Mouse (Mus musculus) small intestine, adult 2 months (tissue): ENCODE measurements at regions not wholly inside any gene's neighbourhood (a gene's known extent, or its start where the extent isn't known, plus 50 kb on each side); places are given as distances from the start of the nearest gene placed in this dataset.

Source experiments
- H3K27ac ChIP-seq: fragments of 200-500 bp; 2 replicates; pipeline ENCODE4 v1.5.1; 2012; ENCODE audit warnings: low read depth, low read length, control low read depth, inconsistent platforms; ENCODE audit not compliant: insufficient read depth
- H3K27me3 ChIP-seq: fragments of 200-500 bp; 2 replicates; pipeline ENCODE4 v1.6.1; 2012; ENCODE audit warnings: mild to moderate bottlenecking, moderate library complexity, low read length, inconsistent platforms; ENCODE audit not compliant: control insufficient read depth, insufficient read depth
- H3K36me3 ChIP-seq: fragments of 200-500 bp; 2 replicates; pipeline ENCODE4 v1.6.1; 2012; ENCODE audit warnings: mild to moderate bottlenecking, low read length, control low read depth, inconsistent platforms; ENCODE audit not compliant: control insufficient read depth, insufficient read depth
- H3K4me1 ChIP-seq: fragments of 200-500 bp; 2 replicates; pipeline ENCODE4 v1.6.1; 2012; ENCODE audit warnings: low read length, inconsistent platforms, mixed read lengths; ENCODE audit not compliant: control insufficient read depth, insufficient read depth, insufficient read length
- H3K4me3 ChIP-seq: fragments of 200-500 bp; 2 replicates; pipeline ENCODE4 v1.5.1; 2012; ENCODE audit warnings: low read depth, mild to moderate bottlenecking, control low read depth, inconsistent platforms, low read length, moderate library complexity
- CTCF ChIP-seq: fragments of 200-500 bp; IDR thresholded peaks from 2 replicates; pipeline ENCODE4 v1.5.1; 2012; ENCODE audit warnings: low read depth, mild to moderate bottlenecking, control low read depth, inconsistent platforms, low read length, moderate library complexity, mixed read lengths; ENCODE audit not compliant: insufficient replicate concordance, insufficient read length; ENCODE audit errors: extremely low read depth
- POLR2A ChIP-seq: fragments of 200-500 bp; IDR thresholded peaks from 2 replicates; pipeline ENCODE4 v1.6.1; 2012; ENCODE audit warnings: low read depth, mild to moderate bottlenecking, control low read depth, inconsistent platforms, low read length, moderate library complexity
- WGBS: fragments of 180-500 bp; shearing (Covaris S2); methylation state at CpG from one replicate; pipeline ENCODE4 v1.1.7; 2018; 5-methylcytosine and 5-hydroxymethylcytosine counted together

DNA sequence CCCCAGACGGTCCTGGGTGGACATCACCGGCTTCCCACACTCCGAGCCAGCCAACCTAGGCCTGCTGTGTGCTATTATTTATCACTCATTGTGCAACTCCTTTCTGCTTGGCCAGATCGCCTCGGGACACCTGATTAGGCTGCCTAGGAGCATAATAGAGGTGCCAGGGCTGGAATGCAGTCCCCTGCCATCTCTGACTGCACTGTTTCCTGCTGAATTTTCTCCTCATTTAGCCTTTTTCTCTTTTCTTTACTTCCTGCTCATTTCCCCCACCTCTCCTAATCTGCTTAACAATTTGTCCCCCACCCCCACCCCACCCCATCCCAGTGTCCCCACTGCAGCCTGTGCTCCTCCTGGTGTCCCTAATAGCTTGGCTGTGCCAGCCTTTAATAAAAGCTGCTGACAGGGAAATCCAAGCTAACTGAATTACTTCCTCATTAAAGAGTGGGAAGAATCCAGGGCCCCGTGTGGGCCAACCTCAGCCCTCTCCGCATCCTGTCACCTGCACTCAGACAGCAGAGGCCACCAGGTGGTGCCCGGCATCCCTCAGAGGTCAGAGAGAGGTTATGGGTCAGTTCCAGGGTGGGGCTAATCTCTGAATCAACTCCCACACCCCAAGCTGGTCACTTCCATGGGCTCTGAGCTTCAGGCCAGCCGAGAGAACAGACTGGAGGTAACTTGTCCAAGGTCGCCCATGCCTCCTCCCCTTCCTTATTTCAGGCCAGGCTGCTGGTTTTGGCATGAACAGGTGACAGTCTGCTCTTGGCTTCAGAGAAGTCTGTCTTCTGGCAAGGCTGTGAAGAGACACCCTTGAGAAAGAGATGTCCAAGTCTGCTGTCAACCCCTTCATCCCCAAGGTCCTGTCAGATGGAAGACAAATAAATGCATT, 269.3 kb upstream of the Sdk2 start:
- TF ChIP-seq POLR2A (no peak), CTCF (no peak)
- Histone ChIP-seq H3K4me1 (no peaks in the 10 kb centered on the region), H3K27me3 (no peaks in the 10 kb centered on the region; the same call in 1 of the 2 replicates), H3K27ac (no peak overlapping the region), H3K4me3 (no peak overlapping the region), H3K36me3 (no peaks in the 10 kb centered on the region)
- WGBS = 45% methylated on average over 10 of the region's 10 CpGs

GRCm38 (mm10) chr11:114331579-114332150, 264.8 kb upstream of the Sdk2 start:
- Histone ChIP-seq H3K4me1 (no peaks in the 10 kb centered on the region), H3K27me3 (no peaks in the 10 kb centered on the region; the same call in 1 of the 2 replicates), H3K4me3 (no peak overlapping the region), H3K36me3 (no peaks in the 10 kb centered on the region), H3K27ac (no peak overlapping the region)
- WGBS = 64% methylated on average over 5 of the region's 5 CpGs
- TF ChIP-seq POLR2A (no peak), CTCF (no peak)

DNA sequence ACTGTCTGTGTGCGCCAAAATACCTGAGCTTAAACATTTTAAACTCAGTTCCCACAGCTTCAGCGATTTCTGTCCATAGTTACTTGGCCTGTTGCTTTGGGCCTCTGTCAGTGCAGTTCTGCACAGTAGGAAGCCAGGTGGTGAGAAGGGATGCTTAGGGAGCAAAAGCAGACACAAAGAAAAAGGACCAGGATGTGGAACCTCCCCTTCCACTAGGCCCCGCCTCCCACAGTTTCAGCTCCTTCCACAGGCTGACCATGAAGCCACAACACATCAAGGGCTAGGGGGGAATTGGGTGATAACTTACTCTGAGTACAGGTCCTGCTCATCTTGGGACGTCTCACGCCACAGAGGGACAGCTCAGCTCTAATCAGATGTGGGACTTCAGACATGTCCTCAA, 263.5 kb upstream of the Sdk2 start:
- TF ChIP-seq CTCF = no peak
- no peak for TF ChIP-seq POLR2A
- Histone ChIP-seq H3K27me3 (no peaks in the 10 kb centered on the region; the same call in 1 of the 2 replicates), H3K27ac (no peak overlapping the region), H3K4me3 (no peak overlapping the region), H3K4me1 (no peaks in the 10 kb centered on the region), H3K36me3 (no peaks in the 10 kb centered on the region)
- WGBS = 83% methylated on average over 5 of the region's 5 CpGs

- TF ChIP-seq POLR2A (no peak), CTCF (no peak)
- no peaks in the 10 kb centered on the region for H3K36me3 ChIP-seq
- H3K27ac ChIP-seq = no peak overlapping the region
- H3K4me1 ChIP-seq = no peaks in the 10 kb centered on the region
- 60% methylated on average over 4 of the region's 4 CpGs for WGBS
- no peak overlapping the region for H3K4me3 ChIP-seq
- H3K27me3 ChIP-seq = no peaks in the 10 kb centered on the region
Measured at GRCm38 (mm10) chr11:114322627-114323026, 255.8 kb upstream of the Sdk2 start.

- Histone ChIP-seq H3K4me1 (no peaks in the 10 kb centered on the region), H3K4me3 (no peak overlapping the region), H3K27me3 (no peaks in the 10 kb centered on the region), H3K36me3 (no peaks in the 10 kb centered on the region), H3K27ac (no peak overlapping the region)
- TF ChIP-seq POLR2A = no peak
- TF ChIP-seq CTCF = no peak
- 76% methylated on average over 12 of the region's 12 CpGs for WGBS
Measured at GRCm38 (mm10) chr11:114321974-114322373, 255.1 kb upstream of the Sdk2 start.

DNA sequence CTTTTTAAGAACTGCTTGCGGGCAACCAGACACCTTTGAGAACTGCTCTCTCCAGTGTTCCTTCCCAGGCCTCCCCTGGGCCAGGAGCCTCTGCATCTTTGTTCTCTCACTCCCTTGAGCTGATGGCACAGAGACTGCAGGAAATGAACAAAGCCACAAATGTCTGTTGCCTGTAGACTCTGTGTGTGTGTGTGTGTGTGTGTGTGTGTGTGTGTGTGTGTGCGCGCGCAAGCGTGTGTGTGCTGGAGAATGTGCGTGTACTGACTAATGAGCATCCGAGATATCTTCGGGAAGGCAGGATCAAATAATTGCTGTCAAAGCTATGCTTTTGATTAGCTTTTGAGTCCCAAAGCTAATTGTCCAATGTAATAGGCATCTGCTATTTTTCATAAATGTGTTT, 254.7 kb upstream of the Sdk2 start:
- Histone ChIP-seq H3K27ac (no peak overlapping the region), H3K36me3 (no peaks in the 10 kb centered on the region), H3K4me1 (no peaks in the 10 kb centered on the region), H3K4me3 (no peak overlapping the region), H3K27me3 (no peaks in the 10 kb centered on the region)
- 79% methylated on average over 8 of the region's 8 CpGs for WGBS
- TF ChIP-seq POLR2A = no peak
- no peak for TF ChIP-seq CTCF

DNA sequence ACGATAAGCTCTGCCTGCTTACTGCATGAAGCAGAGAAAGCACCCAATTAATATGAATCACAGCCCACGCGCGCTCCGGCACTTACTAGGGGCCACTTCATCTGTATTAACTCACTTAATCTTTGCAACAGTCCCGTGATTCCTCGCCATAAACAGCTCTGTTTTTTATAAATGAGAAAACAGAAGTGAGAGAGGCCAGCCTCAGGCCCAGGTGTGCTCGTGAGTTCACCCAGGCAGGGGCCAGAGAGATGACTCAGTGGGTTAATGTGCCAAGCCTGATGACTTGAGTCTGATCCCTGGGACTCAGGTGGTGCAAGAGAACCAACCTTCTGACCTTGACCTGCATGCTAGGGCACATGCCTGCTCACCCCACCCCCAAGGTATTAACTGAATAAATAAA, 248.4 kb upstream of the Sdk2 start:
- Histone ChIP-seq H3K27ac (no peak overlapping the region), H3K4me3 (no peak overlapping the region), H3K27me3 (no peaks in the 10 kb centered on the region), H3K36me3 (no peaks in the 10 kb centered on the region), H3K4me1 (no peaks in the 10 kb centered on the region)
- TF ChIP-seq CTCF = no peak
- no peak for TF ChIP-seq POLR2A
- 63% methylated on average over 8 of the region's 8 CpGs for WGBS
